Mouse (Mus musculus) forebrain, embryonic 15.5 days (tissue): ENCODE results near the gene Nodal. TPM values are rescaled to one million over a fixed set of nuclear protein-coding genes. Genes with fewer than 3 reads are reported as not detected.

Source experiments
- ATAC-seq: fragments of 200-750 bp; cut with Nextera tagmentation; replicated peaks from 2 replicates; pipeline ENCODE4 v1.8.0; 2017; ENCODE audit warnings: mild to moderate bottlenecking, moderate TSS enrichment, moderate library complexity
- H3K27ac ChIP-seq: fragments of 300-500 bp; sonication (generic); replicated peaks from 2 replicates; pipeline ENCODE4 v1.5.1; 2015; ENCODE audit warnings: mild to moderate bottlenecking, inconsistent platforms
- H3K27me3 ChIP-seq: fragments of 300-500 bp; sonication (generic); 2 replicates; pipeline ENCODE4 v1.6.1; 2015; ENCODE audit warnings: inconsistent platforms
- H3K36me3 ChIP-seq: fragments of 300-500 bp; sonication (generic); 2 replicates; pipeline ENCODE4 v1.6.1; 2015; ENCODE audit warnings: mild to moderate bottlenecking, inconsistent platforms
- H3K4me1 ChIP-seq: fragments of 300-500 bp; sonication (generic); 2 replicates; pipeline ENCODE4 v1.6.1; 2015; ENCODE audit warnings: inconsistent platforms
- H3K4me2 ChIP-seq: fragments of 300-500 bp; sonication (generic); replicated peaks from 2 replicates; pipeline ENCODE4 v1.6.1; 2015; ENCODE audit warnings: mild to moderate bottlenecking, inconsistent platforms
- H3K4me3 ChIP-seq: fragments of 300-500 bp; sonication (generic); 2 replicates; pipeline ENCODE4 v1.5.1; 2015; ENCODE audit warnings: mild to moderate bottlenecking, inconsistent platforms
- H3K9ac ChIP-seq: fragments of 300-500 bp; sonication (generic); replicated peaks from 2 replicates; pipeline ENCODE4 v1.6.1; 2015; ENCODE audit warnings: mild to moderate bottlenecking, inconsistent platforms
- H3K9me3 ChIP-seq: fragments of 300-500 bp; sonication (generic); 2 replicates; pipeline ENCODE4 v1.6.1; 2016; ENCODE audit warnings: inconsistent platforms
- WGBS: fragments of 180-500 bp; shearing (Covaris S2); methylation state at CpG from one replicate; pipeline ENCODE4 v1.1.7; 2015; ENCODE audit warnings: mixed read lengths; 5-methylcytosine and 5-hydroxymethylcytosine counted together
- polyA plus RNA-seq: library from polyadenylated mRNA; unstranded; fragments of >200 nt; fragmentation: Nextera tagmentation; extraction: Ambion mirVana; gene quantifications from 2 replicates; pipeline ENCODE4 v1.2.1, GENCODE M21; 2015

Gene Nodal
- 0.19 and 0.36 TPM in 2 replicates for polyA plus RNA-seq

DNA sequence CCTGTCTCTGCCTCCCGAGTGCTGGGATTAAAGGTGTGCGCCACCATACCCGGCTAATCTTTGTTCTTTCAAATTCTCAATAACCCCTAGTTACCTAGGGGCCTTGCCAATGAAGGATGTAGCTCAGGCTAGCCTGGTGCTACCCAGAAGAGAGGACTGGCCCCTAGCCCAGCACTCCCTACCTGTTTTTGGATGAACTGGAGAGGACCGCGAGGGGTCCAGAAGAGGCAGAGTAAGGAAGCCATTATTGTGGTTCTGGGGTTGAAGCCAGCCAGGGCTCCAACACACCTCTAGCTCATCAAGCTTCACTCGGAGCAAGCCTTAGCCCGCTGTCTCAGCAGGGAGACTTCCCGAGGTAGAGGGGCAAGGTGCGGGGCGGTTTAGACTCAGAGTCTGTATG is at the start of gene Nodal:
Gene Nodal (plus strand): TSS at position 301 of the 400 bp plus-strand sequence.
- Histone ChIP-seq H3K9ac (peak within 1 kb of the TSS; percentile 49), H3K4me2 (peak within 1 kb of the TSS; percentile 90), H3K27me3 (peaks cover 30% of the 10 kb centered on the region), H3K4me1 (peaks cover 9% of the 10 kb centered on the region), H3K36me3 (no peaks in the 10 kb centered on the region), H3K4me3 (peak within 1 kb of the TSS; percentile 45), H3K9me3 (no peaks in the 10 kb centered on the region), H3K27ac (no peak within 1 kb of the TSS)
- ATAC-seq = no peak
- WGBS = 28% methylated on average over 10 of the region's 10 CpGs

GRCm38 (mm10) chr10:61369755-61370154 is 48.0 kb upstream of the Nodal start:
- Histone ChIP-seq H3K27ac (no peak overlapping the region), H3K9ac (no peak overlapping the region), H3K9me3 (0 out of 2 replicates have a peak, but pooled peaks cover 3% of the 10 kb centered on the region), H3K36me3 (no peaks in the 10 kb centered on the region), H3K4me2 (no peak overlapping the region), H3K27me3 (no peaks in the 10 kb centered on the region), H3K4me3 (no peak overlapping the region), H3K4me1 (no peaks in the 10 kb centered on the region)
- ATAC-seq = no peak
- whole genome bisulfite sequencing = 67% methylated on average over 5 of the region's 5 CpGs

- 87% methylated on average over 18 of the region's 18 CpGs for WGBS
- ATAC-seq = no peak
- no peak overlapping the region for H3K27ac ChIP-seq
Observed at GRCm38 (mm10) chr10:61370273-61370979, 47.3 kb upstream of the Nodal start.

GRCm38 (mm10) chr10:61371884-61372584 is 45.7 kb upstream of the Nodal start:
- Histone ChIP-seq H3K27me3 (no peaks in the 10 kb centered on the region), H3K36me3 (no peaks in the 10 kb centered on the region), H3K27ac (no peak overlapping the region), H3K9ac (no peak overlapping the region), H3K9me3 (0 out of 2 replicates have a peak, but pooled peaks cover 3% of the 10 kb centered on the region), H3K4me2 (no peak overlapping the region), H3K4me3 (no peak overlapping the region), H3K4me1 (0 out of 2 replicates have a peak, but pooled peaks cover 5% of the 10 kb centered on the region)
- no peak for ATAC-seq
- 81% methylated on average over 9 of the region's 9 CpGs for WGBS

More at GRCm38 (mm10) chr10:61370273-61370979, 47.3 kb upstream of the Nodal start:
- H3K4me3 ChIP-seq = no peak overlapping the region
- H3K4me2 ChIP-seq = no peak overlapping the region
- H3K27me3 ChIP-seq = no peaks in the 10 kb centered on the region
- H3K9me3 ChIP-seq = 0 out of 2 replicates have a peak, but pooled peaks cover 3% of the 10 kb centered on the region
- H3K36me3 ChIP-seq = no peaks in the 10 kb centered on the region
- 0 out of 2 replicates have a peak, but pooled peaks cover 2% of the 10 kb centered on the region for H3K4me1 ChIP-seq
- no peak overlapping the region for H3K9ac ChIP-seq

DNA sequence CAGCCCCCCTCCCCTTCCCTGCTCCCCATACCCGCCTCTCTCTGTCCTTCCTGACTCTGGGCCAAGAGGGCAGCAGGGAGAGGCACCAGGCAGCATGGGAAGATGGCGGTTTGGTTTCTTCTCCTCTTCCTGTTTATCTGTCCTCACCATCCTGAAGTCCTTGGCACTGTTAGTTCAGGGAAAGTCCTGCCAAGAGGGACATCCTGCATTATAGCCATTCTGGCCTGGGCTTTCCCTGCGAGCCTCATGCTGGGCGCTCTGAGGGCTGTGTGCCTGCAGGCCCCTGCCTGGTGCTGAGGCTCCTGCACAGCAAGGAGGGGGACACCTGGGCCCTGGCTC is 45.2 kb upstream of the Nodal start:
- H3K4me1 ChIP-seq = 0 out of 2 replicates have a peak, but pooled peaks cover 5% of the 10 kb centered on the region
- H3K9me3 ChIP-seq = 0 out of 2 replicates have a peak, but pooled peaks cover 3% of the 10 kb centered on the region
- no peaks in the 10 kb centered on the region for H3K27me3 ChIP-seq
- no peak overlapping the region for H3K4me2 ChIP-seq
- ATAC-seq = no peak
- no peaks in the 10 kb centered on the region for H3K36me3 ChIP-seq
- 72% methylated on average over 4 of the region's 4 CpGs for WGBS
- no peak overlapping the region for H3K4me3 ChIP-seq
- H3K27ac ChIP-seq = no peak overlapping the region
- no peak overlapping the region for H3K9ac ChIP-seq

- H3K4me1 ChIP-seq = 0 out of 2 replicates have a peak, but pooled peaks cover 5% of the 10 kb centered on the region
- no peaks in the 10 kb centered on the region for H3K36me3 ChIP-seq
- no peak overlapping the region for H3K27ac ChIP-seq
- 0 out of 2 replicates have a peak, but pooled peaks cover 3% of the 10 kb centered on the region for H3K9me3 ChIP-seq
- no peaks in the 10 kb centered on the region for H3K27me3 ChIP-seq
- H3K9ac ChIP-seq = no peak overlapping the region
- H3K4me3 ChIP-seq = no peak overlapping the region
- ATAC-seq = no peak
- H3K4me2 ChIP-seq = no peak overlapping the region
- WGBS = 67% methylated on average over 4 of the region's 4 CpGs
Observed at GRCm38 (mm10) chr10:61374076-61374475, 43.7 kb upstream of the Nodal start.

DNA sequence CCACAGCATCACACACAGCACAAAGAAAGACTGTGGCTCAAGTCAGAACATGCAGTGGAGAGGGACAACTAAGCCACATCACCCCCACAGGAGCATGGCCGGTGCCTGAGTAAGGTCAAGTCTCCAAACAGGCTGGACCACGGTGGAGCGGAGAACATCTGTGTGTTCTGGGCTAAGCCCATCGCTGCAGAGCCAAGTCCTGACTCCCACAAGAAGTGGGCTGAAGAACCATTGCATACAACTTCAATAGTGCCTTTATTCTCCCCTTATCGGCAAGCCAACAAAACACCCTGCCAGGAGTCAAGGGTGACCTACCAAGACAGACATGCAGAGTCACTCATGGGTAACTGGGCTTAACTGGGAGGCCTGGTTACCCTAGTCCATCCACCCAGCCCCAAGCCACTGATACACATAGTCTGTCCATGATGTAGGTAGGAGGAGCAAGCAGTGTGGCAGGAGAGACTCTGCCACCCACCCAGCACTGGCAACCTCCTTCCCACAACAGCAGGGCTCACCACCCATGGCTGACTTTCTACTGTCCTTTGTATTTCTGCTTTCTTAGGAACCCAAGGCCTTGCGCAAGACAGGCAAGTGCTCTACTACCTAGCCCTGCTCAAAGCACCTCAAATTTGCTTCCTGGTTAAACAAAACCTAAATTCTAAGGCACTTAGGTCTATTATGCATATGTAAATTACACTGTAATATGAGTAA is 42.8 kb upstream of the Nodal start:
- H3K9me3 ChIP-seq = 0 out of 2 replicates have a peak, but pooled peaks cover 3% of the 10 kb centered on the region
- no peak overlapping the region for H3K9ac ChIP-seq
- H3K4me1 ChIP-seq = peaks cover 8% of the 10 kb centered on the region
- ATAC-seq = no peak
- H3K27me3 ChIP-seq = no peaks in the 10 kb centered on the region
- no peak overlapping the region for H3K4me2 ChIP-seq
- H3K27ac ChIP-seq = no peak overlapping the region
- 74% methylated on average over 6 of the region's 6 CpGs for WGBS
- no peaks in the 10 kb centered on the region for H3K36me3 ChIP-seq
- H3K4me3 ChIP-seq = no peak overlapping the region

- Histone ChIP-seq H3K36me3 (no peaks in the 10 kb centered on the region), H3K4me3 (no peak overlapping the region), H3K9me3 (0 out of 2 replicates have a peak, but pooled peaks cover 3% of the 10 kb centered on the region), H3K27ac (no peak overlapping the region), H3K4me1 (peaks cover 25% of the 10 kb centered on the region), H3K27me3 (no peaks in the 10 kb centered on the region), H3K9ac (no peak overlapping the region), H3K4me2 (no peak overlapping the region)
- ATAC-seq = no peak
- WGBS = 93% methylated on average over 5 of the region's 5 CpGs
Observed at GRCm38 (mm10) chr10:61378050-61378449, 39.7 kb upstream of the Nodal start.

DNA sequence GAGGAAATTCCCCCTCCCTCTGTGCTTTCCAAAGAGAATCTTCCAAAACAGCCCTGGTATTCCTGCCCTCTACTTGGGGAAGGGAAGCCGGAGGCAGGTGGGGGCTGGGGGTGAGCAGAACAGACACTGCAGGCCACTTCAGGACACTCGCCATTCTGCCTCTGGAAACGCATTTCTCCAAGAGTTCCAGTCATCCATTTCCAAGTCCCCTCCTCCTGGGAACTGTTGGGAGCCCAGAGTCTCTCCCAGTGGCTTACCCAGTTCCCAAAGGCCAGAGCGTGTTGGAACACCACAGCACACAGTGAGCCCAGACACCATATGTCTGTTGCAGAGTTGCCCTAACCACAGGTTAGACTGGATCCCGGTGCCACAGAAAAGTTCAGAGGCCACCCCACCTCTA is 39.1 kb upstream of the Nodal start:
- Histone ChIP-seq H3K4me1 (peaks cover 26% of the 10 kb centered on the region), H3K27ac (no peak overlapping the region), H3K4me2 (no peak overlapping the region), H3K36me3 (no peaks in the 10 kb centered on the region), H3K9ac (no peak overlapping the region), H3K9me3 (0 out of 2 replicates have a peak, but pooled peaks cover 3% of the 10 kb centered on the region), H3K27me3 (no peaks in the 10 kb centered on the region), H3K4me3 (no peak overlapping the region)
- ATAC-seq = no peak
- WGBS = 86% methylated on average over 5 of the region's 5 CpGs

DNA sequence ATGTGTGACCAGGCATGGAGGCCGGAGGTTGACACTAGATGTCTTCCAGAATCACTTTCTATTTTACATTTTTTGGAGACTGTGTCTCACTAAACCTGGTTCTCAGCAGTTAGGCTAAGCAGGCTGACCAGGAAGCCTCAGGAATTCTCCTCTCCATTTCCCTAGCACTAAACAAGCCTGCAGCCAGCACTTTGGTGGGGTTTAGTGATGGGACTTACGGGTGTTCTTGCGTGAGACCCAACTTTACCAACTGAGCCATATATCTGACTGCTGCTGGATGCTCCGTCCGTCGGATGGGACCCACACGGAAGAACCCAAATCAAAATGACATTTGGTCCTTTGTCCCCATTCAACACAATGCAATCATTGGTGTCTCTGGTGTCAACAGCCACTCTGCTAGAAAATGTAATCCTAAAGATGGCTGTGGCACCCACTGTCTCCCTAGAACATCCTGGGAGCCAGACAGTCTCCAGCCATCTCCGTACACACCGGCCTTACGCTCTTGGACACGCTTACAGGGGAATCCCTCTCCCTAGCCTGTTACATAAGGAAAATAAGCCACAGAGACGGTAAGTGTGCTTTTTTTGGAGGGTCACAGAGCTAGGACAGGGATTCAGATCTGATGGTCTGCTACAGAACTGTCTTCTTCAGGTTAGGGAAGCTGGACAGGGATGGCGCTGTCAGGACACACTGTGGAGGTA is 38.3 kb upstream of the Nodal start:
- no peak overlapping the region for H3K4me2 ChIP-seq
- no peaks in the 10 kb centered on the region for H3K36me3 ChIP-seq
- WGBS = 88% methylated on average over 13 of the region's 13 CpGs
- H3K4me1 ChIP-seq = peaks cover 32% of the 10 kb centered on the region
- no peaks in the 10 kb centered on the region for H3K27me3 ChIP-seq
- H3K4me3 ChIP-seq = no peak overlapping the region
- H3K27ac ChIP-seq = no peak overlapping the region
- no peak overlapping the region for H3K9ac ChIP-seq
- no peaks in the 10 kb centered on the region for H3K9me3 ChIP-seq
- no peak for ATAC-seq

GRCm38 (mm10) chr10:61380186-61380585 is 37.6 kb upstream of the Nodal start:
- Histone ChIP-seq H3K4me2 (no peak overlapping the region), H3K27me3 (no peaks in the 10 kb centered on the region), H3K9me3 (no peaks in the 10 kb centered on the region), H3K36me3 (no peaks in the 10 kb centered on the region), H3K9ac (no peak overlapping the region), H3K4me1 (peaks cover 32% of the 10 kb centered on the region), H3K4me3 (no peak overlapping the region), H3K27ac (no peak overlapping the region)
- no peak for ATAC-seq
- 7% methylated on average over 9 of the region's 9 CpGs for WGBS
